Comparison of ENCODE assay signal across 9 mouse cellular contexts in genomic region chr12:83951711-83952575, GRCm38 (mm10). TPM values are rescaled to one million over a fixed set of nuclear protein-coding genes. Genes with fewer than 3 reads are reported as not detected.
DNase-seq lines count a peak whose midpoint lies in the region; ATAC-seq and TF ChIP-seq lines count a peak whose summit lies in the region.
"Had no signal": no experiment of that assay in that cellular context is flagged by ENCODE, and none has a peak within 500 bp of the region (broad histone marks: within the 10 kb centered on the region; RNA-seq: fewer than 3 reads in every experiment).

No protein-coding gene starts in this region.

- peaks cover 5% of the 10 kb centered on the region; the same call in 1 of the 2 replicates for H3K79me2 ChIP-seq in liver, adult 2 months (ENCODE audit: control insufficient read depth, insufficient read depth, low read length)

- H3K4me3 ChIP-seq in lung, embryonic 16.5 days (ENCODE audit: low read length): peak overlapping the region; percentile 92
- peak overlapping the region; percentile 93 for H3K4me3 ChIP-seq in forebrain, embryonic 12.5 days (replicated peaks)
- peak overlapping the region; percentile 77; the same call in 1 of the 2 replicates for H3K4me3 ChIP-seq in liver, adult 2 months (ENCODE audit: insufficient read depth, low read depth, low read length)
- peak overlapping the region; percentile 97 for H3K4me3 ChIP-seq in stomach, embryonic 15.5 days (replicated peaks)

- no peak for TF ChIP-seq POLR2A in liver, adult 2 months (IDR thresholded peaks at IDR 0.05; ENCODE audit: extremely low read depth, insufficient read depth, low read length)

- H3K27ac ChIP-seq in lung, embryonic 16.5 days (ENCODE audit: low read length): no peak overlapping the region; the same call in 1 of the 2 replicates
- H3K27ac ChIP-seq in forebrain, embryonic 12.5 days: no peak overlapping the region
- no peak overlapping the region for H3K27ac ChIP-seq in liver, adult 2 months (replicated peaks; ENCODE audit: insufficient read depth, low read depth, low read length)
- peak overlapping the region; percentile 86; the same call in 1 of the 2 replicates for H3K27ac ChIP-seq in stomach, embryonic 15.5 days

- H3K4me1 ChIP-seq in lung, embryonic 16.5 days (replicated peaks; ENCODE audit: control insufficient read depth, insufficient read depth, low read length): peaks cover 19% of the 10 kb centered on the region
- peaks cover 31% of the 10 kb centered on the region for H3K4me1 ChIP-seq in forebrain, embryonic 12.5 days
- H3K4me1 ChIP-seq in liver, adult 2 months (ENCODE audit: control insufficient read depth, insufficient read depth, low read length): peaks cover 14% of the 10 kb centered on the region
- peaks cover 24% of the 10 kb centered on the region for H3K4me1 ChIP-seq in stomach, embryonic 15.5 days

- no peak for DNase-seq in lung, postnatal 36 days
- DNase-seq in liver, adult 2 months (ENCODE audit: extremely low read depth, low read depth, low spot score): no peak
- no peak for DNase-seq in thymus, postnatal 25 days
- no peak for DNase-seq in left cerebral cortex, adult 9 months (ENCODE audit: low spot score in 2 of 2)
- no peak for DNase-seq in ovary, postnatal 36 days (ENCODE audit: low spot score)

- H3K27me3 ChIP-seq in lung, embryonic 16.5 days (ENCODE audit: control insufficient read depth, insufficient read depth, low read depth, low read length): no peaks in the 10 kb centered on the region
- H3K27me3 ChIP-seq in forebrain, embryonic 12.5 days: no peaks in the 10 kb centered on the region
- no peaks in the 10 kb centered on the region for H3K27me3 ChIP-seq in liver, adult 2 months (ENCODE audit: control insufficient read depth, insufficient read depth, low read length)
- H3K27me3 ChIP-seq in stomach, embryonic 15.5 days (replicated peaks): no peaks in the 10 kb centered on the region

- ATAC-seq in lung, embryonic 16.5 days (ENCODE audit: low read depth): no peak
- no peak for ATAC-seq in forebrain, embryonic 12.5 days (ENCODE audit: low FRiP score)
- ATAC-seq in stomach, embryonic 15.5 days (ENCODE audit: insufficient read depth, low FRiP score, low read depth): no peak

- peak overlapping the region; percentile 88 for H3K9ac ChIP-seq in lung, embryonic 16.5 days (ENCODE audit: low read length)
- peak overlapping the region; percentile 90 for H3K9ac ChIP-seq in forebrain, embryonic 12.5 days
- H3K9ac ChIP-seq in liver, adult 2 months (ENCODE audit: low read depth, low read length): peak overlapping the region; percentile 90
- peak overlapping the region; percentile 82; the same call in 1 of the 2 replicates for H3K9ac ChIP-seq in stomach, embryonic 15.5 days

- H3K9me3 ChIP-seq in lung, embryonic 16.5 days (ENCODE audit: control insufficient read depth, low read length): 0 out of 2 replicates have a peak, but pooled peaks cover 5% of the 10 kb centered on the region
- no peaks in the 10 kb centered on the region for H3K9me3 ChIP-seq in forebrain, embryonic 12.5 days
- no peaks in the 10 kb centered on the region for H3K9me3 ChIP-seq in stomach, embryonic 15.5 days

- no peaks in the 10 kb centered on the region for H3K36me3 ChIP-seq in lung, embryonic 16.5 days (ENCODE audit: control insufficient read depth, insufficient read depth, low read length)
- H3K36me3 ChIP-seq in forebrain, embryonic 12.5 days (replicated peaks): peaks cover 35% of the 10 kb centered on the region
- H3K36me3 ChIP-seq in liver, adult 2 months (ENCODE audit: control insufficient read depth, insufficient read depth, low read length): no peaks in the 10 kb centered on the region
- no peaks in the 10 kb centered on the region for H3K36me3 ChIP-seq in stomach, embryonic 15.5 days

- no peak for TF ChIP-seq CTCF in liver, adult 2 months (IDR thresholded peaks at IDR 0.05; ENCODE audit: low read depth, low read length)

- WGBS in lung, embryonic 16.5 days: 42% methylated on average over 32 of the region's 32 CpGs
- 72% methylated on average over 32 of the region's 32 CpGs for WGBS in forebrain, embryonic 12.5 days
- 52% methylated on average over 32 of the region's 32 CpGs for WGBS in liver, adult 2 months
- WGBS in stomach, embryonic 15.5 days: 54% methylated on average over 32 of the region's 32 CpGs

- peak overlapping the region; percentile 98 for H3K4me2 ChIP-seq in lung, embryonic 16.5 days (ENCODE audit: low read depth, low read length)
- peak overlapping the region; percentile 91 for H3K4me2 ChIP-seq in forebrain, embryonic 12.5 days
- peak overlapping the region; percentile 96 for H3K4me2 ChIP-seq in stomach, embryonic 15.5 days

RNA-seq across cellular contexts. Expression of gene Riox1, which starts 1.5 kb away (rescaled TPM):
- 8.1 and 8.9 TPM in 2 replicates for polyA plus RNA-seq in lung, embryonic 16.5 days (2015; fragmentation: Nextera tagmentation; extraction: Ambion mirVana)
- polyA plus RNA-seq in forebrain, embryonic 12.5 days (2016; fragmentation: Nextera tagmentation; extraction: Ambion mirVana): 16.9 and 18.5 TPM in 2 replicates
- 3.7 and 4.0 TPM in 2 replicates for total RNA-seq in liver, adult 2 months (2014; rRNA removed)
- polyA plus RNA-seq in liver, adult 2 months (2012; rRNA removed): 5.5 and 7.7 TPM in 2 replicates
- 14.3 and 15.6 TPM in 2 replicates for polyA plus RNA-seq in stomach, embryonic 15.5 days (2015; fragmentation: Nextera tagmentation; extraction: Ambion mirVana)

RNA-seq across cellular contexts. Expression of gene Numb, which starts 30.2 kb away (rescaled TPM):
- polyA plus RNA-seq in lung, embryonic 16.5 days (2015; fragmentation: Nextera tagmentation; extraction: Ambion mirVana): 46.1 and 46.6 TPM in 2 replicates
- 33.2 and 33.4 TPM in 2 replicates for polyA plus RNA-seq in forebrain, embryonic 12.5 days (2016; fragmentation: Nextera tagmentation; extraction: Ambion mirVana)
- 20.2 and 21.3 TPM in 2 replicates for total RNA-seq in liver, adult 2 months (2014; rRNA removed)
- polyA plus RNA-seq in liver, adult 2 months (2012; rRNA removed): 38.5 and 46.7 TPM in 2 replicates
- polyA plus RNA-seq in stomach, embryonic 15.5 days (2015; fragmentation: Nextera tagmentation; extraction: Ambion mirVana): 29.8 and 34.1 TPM in 2 replicates

RNA-seq across cellular contexts. Expression of gene Heatr4, which starts 32.7 kb away (rescaled TPM):
- polyA plus RNA-seq in lung, embryonic 16.5 days (2015; fragmentation: Nextera tagmentation; extraction: Ambion mirVana): not detected in 2 replicates
- polyA plus RNA-seq in forebrain, embryonic 12.5 days (2016; fragmentation: Nextera tagmentation; extraction: Ambion mirVana): not detected in 2 replicates
- total RNA-seq in liver, adult 2 months (2014; rRNA removed): not detected in 2 replicates
- polyA plus RNA-seq in liver, adult 2 months (2012; rRNA removed): not detected in 2 replicates
- polyA plus RNA-seq in stomach, embryonic 15.5 days (2015; fragmentation: Nextera tagmentation; extraction: Ambion mirVana): 0.04 TPM in 1 of 2 replicates, not detected in the other
- polyA plus RNA-seq: inflammation-experienced regulatory T-cells, adult 6 months had no signal

RNA-seq across cellular contexts. Expression of gene Acot2, which starts 35.7 kb away (rescaled TPM):
- polyA plus RNA-seq in lung, embryonic 16.5 days (2015; fragmentation: Nextera tagmentation; extraction: Ambion mirVana): 40.9 and 43.6 TPM in 2 replicates
- 10.3 and 11.7 TPM in 2 replicates for polyA plus RNA-seq in forebrain, embryonic 12.5 days (2016; fragmentation: Nextera tagmentation; extraction: Ambion mirVana)
- total RNA-seq in liver, adult 2 months (2014; rRNA removed): 10.1 and 11.2 TPM in 2 replicates
- 7.9 and 8.6 TPM in 2 replicates for polyA plus RNA-seq in liver, adult 2 months (2012; rRNA removed)
- 29.0 and 30.0 TPM in 2 replicates for polyA plus RNA-seq in stomach, embryonic 15.5 days (2015; fragmentation: Nextera tagmentation; extraction: Ambion mirVana)

RNA-seq across cellular contexts. Expression of gene Acot1, which starts 57.3 kb away (rescaled TPM):
- 82.2 and 86.7 TPM in 2 replicates for polyA plus RNA-seq in lung, embryonic 16.5 days (2015; fragmentation: Nextera tagmentation; extraction: Ambion mirVana)
- polyA plus RNA-seq in forebrain, embryonic 12.5 days (2016; fragmentation: Nextera tagmentation; extraction: Ambion mirVana): 41.0 and 45.4 TPM in 2 replicates
- 26.1 and 30.8 TPM in 2 replicates for total RNA-seq in liver, adult 2 months (2014; rRNA removed)
- 24.5 and 40.9 TPM in 2 replicates for polyA plus RNA-seq in liver, adult 2 months (2012; rRNA removed)
- polyA plus RNA-seq in stomach, embryonic 15.5 days (2015; fragmentation: Nextera tagmentation; extraction: Ambion mirVana): 51.1 and 62.7 TPM in 2 replicates
- polyA plus RNA-seq: inflammation-experienced regulatory T-cells, adult 6 months had no signal
